Mouse (Mus musculus) cortical plate, adult 2 months (tissue): Measurements from ENCODE around the gene Olfr1189. TPM values are rescaled to one million over a fixed set of nuclear protein-coding genes. Genes with fewer than 3 reads are reported as not detected.
"Not testable (repeated sequence)": the region's sequence is repeated elsewhere in the genome, so short reads cannot be mapped to it uniquely, and the experiment has no call there.

Experiments used
- H3K27ac ChIP-seq: fragments of 200-500 bp; 2 replicates; pipeline ENCODE4 v1.5.1; 2012; ENCODE audit warnings: low read length, control low read depth, inconsistent platforms; ENCODE audit not compliant: insufficient read depth
- H3K4me1 ChIP-seq: fragments of 200-500 bp; 2 replicates; pipeline ENCODE4 v1.6.1; 2011; ENCODE audit warnings: low read length; ENCODE audit not compliant: control insufficient read depth, insufficient read depth
- H3K4me3 ChIP-seq: fragments of 200-500 bp; 2 replicates; pipeline ENCODE4 v1.5.1; 2011; ENCODE audit warnings: mild to moderate bottlenecking, low read length, control low read depth; ENCODE audit not compliant: insufficient read depth
- CTCF ChIP-seq: fragments of 200-500 bp; IDR thresholded peaks from 2 replicates; pipeline ENCODE4 v1.5.1; 2011; ENCODE audit warnings: mild to moderate bottlenecking, control low read depth, low read length; ENCODE audit not compliant: insufficient read depth; ENCODE audit errors: extremely low read depth
- POLR2A ChIP-seq: fragments of 200-500 bp; IDR thresholded peaks from 2 replicates; pipeline ENCODE4 v1.6.1; 2011; ENCODE audit warnings: mild to moderate bottlenecking, low read length, control low read depth; ENCODE audit not compliant: insufficient read depth; ENCODE audit errors: extremely low read depth
- polyA plus RNA-seq: library from polyadenylated mRNA; depleted of rRNA; stranded (reverse); fragments of >200 nt; gene quantifications from 2 replicates; pipeline ENCODE4 v1.2.3, GENCODE M21; 2012; rRNA removed

Olfr1189 gene
- not detected in 2 replicates for polyA plus RNA-seq

GRCm38 (mm10) chr2:88586154-88586553 lies at the start of gene Olfr1189:
Gene Olfr1189 (plus strand): TSS chr2:88586454.
- Histone ChIP-seq H3K4me3 (no peak within 1 kb of the TSS), H3K27ac (no peak within 1 kb of the TSS), H3K4me1 (no peaks in the 10 kb centered on the region)
- no peak for TF ChIP-seq CTCF
- TF ChIP-seq POLR2A: no peak

DNA sequence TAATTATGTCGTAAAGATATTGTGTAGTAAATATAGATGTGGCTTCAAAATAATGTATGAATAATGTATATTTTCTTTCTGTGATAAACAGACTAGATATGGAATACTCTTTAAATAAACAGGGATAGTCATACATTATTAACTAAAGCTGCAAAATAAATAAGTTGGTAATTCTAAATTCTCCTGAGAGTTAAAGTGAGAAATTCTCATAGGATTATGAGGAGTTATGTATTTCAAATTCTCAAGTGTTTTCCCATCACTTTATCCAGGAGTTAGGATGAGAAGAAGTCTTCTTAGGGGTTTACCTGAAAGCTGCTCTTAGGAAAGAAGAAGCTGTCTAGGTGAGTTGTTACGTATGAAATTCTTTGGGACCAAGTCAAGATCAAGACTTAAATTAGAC lies 29.6 kb upstream of the Olfr1189 start, which contains the start of gene Olfr1188:
Gene Olfr1188 (plus strand): TSS at position 301 of the 400 bp plus-strand sequence.
- no peak within 1 kb of the TSS for H3K27ac ChIP-seq
- no peak within 1 kb of the TSS for H3K4me3 ChIP-seq
- H3K4me1 ChIP-seq: no peaks in the 10 kb centered on the region
- TF ChIP-seq CTCF (no peak), POLR2A (no peak)

- H3K4me1 ChIP-seq, H3K4me3 ChIP-seq, H3K27ac ChIP-seq: not testable (repeated sequence)
Observed at GRCm38 (mm10) chr2:88572696-88573095, 13.6 kb upstream of the Olfr1189 start.

DNA sequence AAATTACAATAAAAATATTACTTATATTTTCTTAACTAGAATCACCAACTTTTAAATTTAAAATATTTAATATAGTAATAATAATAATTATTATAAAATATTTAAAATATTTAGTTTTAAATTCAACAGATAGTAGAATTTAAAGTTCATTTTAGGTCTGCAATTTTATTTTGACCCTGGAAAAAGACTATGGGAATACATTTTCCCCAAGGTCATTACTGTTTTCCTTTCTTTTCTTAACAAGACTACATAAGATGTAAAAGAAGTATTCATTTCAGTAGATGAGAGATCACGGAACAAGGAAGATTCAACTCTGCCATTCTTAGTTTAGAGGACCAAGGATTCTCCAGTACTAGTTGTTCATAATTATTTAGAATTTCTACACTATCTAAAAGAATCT lies 54.0 kb downstream of the Olfr1189 start, which contains the start of gene Olfr1191-ps1:
Gene Olfr1191-ps1 (plus strand): TSS at position 301 of the 400 bp plus-strand sequence.
- not testable (repeated sequence) for H3K4me1 ChIP-seq, H3K27ac ChIP-seq, H3K4me3 ChIP-seq

Other genes with a start within 250 kb of the Olfr1189 start
- not detected in 2 replicates for gene Olfr1176, start 249.7 kb upstream of the Olfr1189 start, polyA plus RNA-seq
- not detected in 2 replicates for gene Olfr1177-ps, start 240.0 kb upstream of the Olfr1189 start, polyA plus RNA-seq
- not detected in 2 replicates for gene Olfr1178, start 199.4 kb upstream of the Olfr1189 start, polyA plus RNA-seq
- not detected in 2 replicates for gene Olfr1179, start 180.0 kb upstream of the Olfr1189 start, polyA plus RNA-seq
- gene Olfr1180, start 167.3 kb upstream of the Olfr1189 start, polyA plus RNA-seq: not detected in 2 replicates
- gene Olfr1181, start 160.3 kb upstream of the Olfr1189 start, polyA plus RNA-seq: not detected in 2 replicates
- not detected in 2 replicates for gene Gm13757, start 137.3 kb upstream of the Olfr1189 start, polyA plus RNA-seq
- not detected in 2 replicates for gene Olfr1183, start 131.6 kb upstream of the Olfr1189 start, polyA plus RNA-seq
- gene Olfr1184, start 102.9 kb upstream of the Olfr1189 start, polyA plus RNA-seq: not detected in 2 replicates
- gene Olfr1185-ps1, start 93.1 kb upstream of the Olfr1189 start, polyA plus RNA-seq: not detected in 2 replicates
- not detected in 2 replicates for gene Olfr1186, start 67.9 kb upstream of the Olfr1189 start, polyA plus RNA-seq
- not detected in 2 replicates for gene Olfr1188, start 29.5 kb upstream of the Olfr1189 start, polyA plus RNA-seq
- not detected in 2 replicates for gene Olfr1191-ps1, start 54.1 kb downstream of the Olfr1189 start, polyA plus RNA-seq
- not detected in 2 replicates for gene Olfr1192-ps1, start 62.1 kb downstream of the Olfr1189 start, polyA plus RNA-seq
- gene Olfr1193, start 89.2 kb downstream of the Olfr1189 start, polyA plus RNA-seq: not detected in 2 replicates
- not detected in 2 replicates for gene Olfr1195, start 102.7 kb downstream of the Olfr1189 start, polyA plus RNA-seq
- not detected in 2 replicates for gene Olfr1196, start 118.1 kb downstream of the Olfr1189 start, polyA plus RNA-seq
- gene Olfr1197, start 145.9 kb downstream of the Olfr1189 start, polyA plus RNA-seq: not detected in 2 replicates
- not detected in 2 replicates for gene Olfr1198, start 164.9 kb downstream of the Olfr1189 start, polyA plus RNA-seq
- not detected in 2 replicates for gene Olfr1199, start 174.0 kb downstream of the Olfr1189 start, polyA plus RNA-seq
- gene Olfr1200, start 184.0 kb downstream of the Olfr1189 start, polyA plus RNA-seq: not detected in 2 replicates
- not detected in 2 replicates for gene Olfr1201, start 206.6 kb downstream of the Olfr1189 start, polyA plus RNA-seq
- not detected in 2 replicates for gene Olfr1202, start 228.0 kb downstream of the Olfr1189 start, polyA plus RNA-seq
- not detected in 2 replicates for gene Olfr1205, start 243.3 kb downstream of the Olfr1189 start, polyA plus RNA-seq